Mouse (Mus musculus): ENCODE data around the gene Ubqln1. TPM values are rescaled to one million over a fixed set of nuclear protein-coding genes. Genes with fewer than 3 reads are reported as not detected.

Gene Ubqln1
- polyA plus RNA-seq (2016; fragmentation: Nextera tagmentation; extraction: Ambion mirVana) = 164 and 165 TPM in 2 replicates

DNA sequence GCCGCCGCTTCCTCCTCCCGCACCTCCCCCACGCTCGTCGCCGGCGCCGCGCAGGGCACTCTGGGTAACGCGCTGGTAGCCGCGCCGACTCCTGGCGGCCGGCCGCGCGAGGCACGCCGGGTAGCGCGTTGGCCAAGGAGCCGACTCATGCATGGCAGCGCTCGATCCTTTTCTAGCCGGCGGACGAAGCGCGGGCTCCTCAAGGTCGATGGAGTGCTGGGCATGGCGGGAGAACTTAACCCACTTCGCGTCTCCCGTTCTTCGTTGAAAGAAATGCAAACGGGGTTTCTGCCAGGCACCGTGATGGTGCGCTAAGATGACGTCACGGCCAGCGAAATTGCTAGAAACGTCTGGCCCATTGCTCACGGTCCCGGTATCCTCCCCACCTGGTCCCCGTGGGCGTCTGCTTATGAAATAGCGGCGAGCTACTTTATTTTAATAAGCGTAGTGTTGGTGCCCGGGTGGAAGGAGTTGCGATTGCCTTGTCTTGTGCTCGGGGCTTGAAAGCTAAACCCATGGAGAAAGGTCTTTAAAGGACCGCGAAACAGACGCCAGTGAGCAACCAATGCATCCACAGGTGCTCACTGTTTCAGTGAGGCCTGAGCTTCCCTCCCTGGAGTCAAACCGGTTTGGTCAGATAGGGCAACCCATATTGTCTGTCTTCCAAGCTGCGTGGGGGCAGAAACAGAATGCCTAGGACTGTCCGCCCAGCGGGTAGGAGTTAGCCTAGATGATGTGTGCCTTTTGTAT is at the start of gene Ubqln1:
Gene Ubqln1, minus strand, starts transcription at position 62 of the 750 bp plus-strand sequence.
- Histone ChIP-seq H3K27me3 (no peaks in the 10 kb centered on the region), H3K4me1 (peaks cover 23% of the 10 kb centered on the region), H3K4me3 (peak within 1 kb of the TSS; percentile 88), H3K36me3 (no peaks in the 10 kb centered on the region), H3K9me3 (no peaks in the 10 kb centered on the region), H3K9ac (replicated peaks) (peak within 1 kb of the TSS; percentile 96), H3K4me2 (replicated peaks) (peak within 1 kb of the TSS; percentile 83), H3K27ac (replicated peaks) (peak within 1 kb of the TSS; percentile 84)
- ATAC-seq (ENCODE audit: low FRiP score, low read depth) = peak; percentile 92
- WGBS = 3% methylated on average over 59 of the region's 62 CpGs

DNA sequence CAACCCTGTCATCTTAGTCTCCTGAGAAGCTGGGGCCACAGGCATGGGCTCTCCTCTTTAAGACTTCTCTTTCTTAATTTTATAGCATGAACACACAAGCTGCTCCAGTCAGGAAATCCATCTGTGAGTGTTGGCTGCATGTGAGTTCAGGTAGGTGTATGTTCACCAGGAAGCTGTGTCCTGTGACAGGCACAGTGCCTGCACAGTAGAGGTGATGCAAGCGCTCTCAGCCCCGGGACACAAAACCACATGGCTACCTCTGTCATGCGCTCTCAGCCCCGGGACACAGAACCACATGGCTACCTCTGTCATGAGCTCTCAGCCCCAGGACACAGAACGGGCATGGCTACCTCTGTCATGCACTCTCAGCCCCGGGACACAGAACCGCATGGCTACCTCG is 48.1 kb upstream of the Ubqln1 start:
- Histone ChIP-seq H3K9me3 (no peaks in the 10 kb centered on the region), H3K4me1 (no peaks in the 10 kb centered on the region), H3K4me2 (replicated peaks) (no peak overlapping the region), H3K9ac (replicated peaks) (no peak overlapping the region), H3K27ac (replicated peaks) (no peak overlapping the region), H3K27me3 (no peaks in the 10 kb centered on the region), H3K4me3 (no peak overlapping the region), H3K36me3 (peaks cover 21% of the 10 kb centered on the region)
- no peak for ATAC-seq (ENCODE audit: low FRiP score, low read depth)
- 83% methylated on average over 8 of the region's 8 CpGs for WGBS

DNA sequence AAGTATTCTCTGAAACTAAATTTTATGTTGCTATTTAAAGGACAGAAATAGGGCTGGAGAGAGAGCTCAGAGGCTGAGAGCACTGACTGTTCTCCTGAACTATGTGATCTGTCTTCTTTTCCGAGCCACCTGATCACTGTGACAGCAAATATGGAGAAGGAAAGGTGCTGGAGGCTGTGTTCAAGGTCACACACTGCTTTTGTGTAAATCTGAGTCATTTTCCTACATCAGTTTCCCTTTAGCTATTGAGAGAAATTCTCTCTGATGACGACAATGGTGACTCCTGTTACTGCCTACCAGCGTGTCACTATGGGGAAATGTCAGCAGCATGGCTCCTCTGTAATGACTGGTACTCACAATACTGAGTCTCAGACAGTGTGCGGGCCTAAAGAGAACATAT is 46.2 kb upstream of the Ubqln1 start:
- no peak for ATAC-seq (ENCODE audit: low FRiP score, low read depth)

DNA sequence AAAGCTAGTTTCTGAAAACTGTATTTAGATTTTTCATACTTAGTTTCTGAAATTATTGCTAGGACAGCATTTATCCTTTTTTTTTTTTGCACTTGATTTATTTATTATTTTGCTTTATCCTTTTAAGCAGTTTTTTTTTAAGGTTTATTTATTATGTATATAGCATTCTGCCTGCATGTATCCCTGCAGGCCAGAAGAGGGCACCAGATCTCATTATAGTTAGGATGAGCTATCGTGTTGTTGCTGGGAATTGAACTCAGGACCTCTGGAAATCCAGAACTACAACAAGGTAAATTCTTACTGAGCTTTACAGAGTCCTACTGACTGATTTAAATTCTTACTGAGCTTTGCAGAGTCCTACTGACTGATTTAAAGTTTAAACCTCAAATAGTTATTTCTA is 37.8 kb upstream of the Ubqln1 start:
- no peaks in the 10 kb centered on the region for H3K27me3 ChIP-seq
- no peaks in the 10 kb centered on the region for H3K4me1 ChIP-seq
- no peak overlapping the region for H3K4me2 ChIP-seq (replicated peaks)
- H3K27ac ChIP-seq (replicated peaks) = no peak overlapping the region
- 95% methylated on average over 1 of the region's 1 CpGs for WGBS
- H3K36me3 ChIP-seq = peaks cover 36% of the 10 kb centered on the region
- ATAC-seq (ENCODE audit: low FRiP score, low read depth) = no peak
- no peaks in the 10 kb centered on the region for H3K9me3 ChIP-seq
- H3K9ac ChIP-seq (replicated peaks) = no peak overlapping the region
- no peak overlapping the region for H3K4me3 ChIP-seq

More for the DNA sequence above, 46.2 kb upstream of the Ubqln1 start:
- H3K27ac ChIP-seq (replicated peaks) = no peak overlapping the region
- H3K9ac ChIP-seq (replicated peaks) = no peak overlapping the region
- 90% methylated on average over 4 of the region's 4 CpGs for WGBS
- no peaks in the 10 kb centered on the region for H3K4me1 ChIP-seq
- no peak overlapping the region for H3K4me2 ChIP-seq (replicated peaks)
- H3K27me3 ChIP-seq = no peaks in the 10 kb centered on the region
- H3K4me3 ChIP-seq = no peak overlapping the region
- H3K9me3 ChIP-seq = no peaks in the 10 kb centered on the region
- peaks cover 27% of the 10 kb centered on the region for H3K36me3 ChIP-seq

DNA sequence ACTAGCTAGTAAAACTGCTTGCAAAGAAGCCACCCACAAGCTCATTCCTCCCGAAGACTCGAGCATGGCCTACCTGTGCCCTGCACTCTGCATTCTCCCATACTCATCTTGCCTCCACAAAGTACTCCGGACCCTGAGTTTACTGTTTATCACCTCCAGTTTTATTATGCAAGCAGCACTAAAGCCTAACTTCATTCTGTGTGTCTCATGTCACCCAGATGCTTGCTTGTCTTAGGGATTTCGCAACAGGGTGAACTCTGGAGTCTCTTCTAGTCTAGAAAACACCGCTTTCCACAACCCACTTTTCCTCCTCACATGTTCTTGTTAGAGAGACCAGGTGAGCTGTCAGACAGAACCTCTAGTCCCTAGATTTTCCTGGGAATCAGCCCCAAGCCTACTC is 33.5 kb upstream of the Ubqln1 start:
- peaks cover 23% of the 10 kb centered on the region for H3K36me3 ChIP-seq
- no peaks in the 10 kb centered on the region for H3K27me3 ChIP-seq
- WGBS = 93% methylated on average over 5 of the region's 5 CpGs
- H3K9me3 ChIP-seq = no peaks in the 10 kb centered on the region
- H3K4me1 ChIP-seq = no peaks in the 10 kb centered on the region
- no peak overlapping the region for H3K27ac ChIP-seq (replicated peaks)
- H3K4me2 ChIP-seq (replicated peaks) = no peak overlapping the region
- H3K4me3 ChIP-seq = no peak overlapping the region
- no peak overlapping the region for H3K9ac ChIP-seq (replicated peaks)
- ATAC-seq (ENCODE audit: low FRiP score, low read depth) = no peak

DNA sequence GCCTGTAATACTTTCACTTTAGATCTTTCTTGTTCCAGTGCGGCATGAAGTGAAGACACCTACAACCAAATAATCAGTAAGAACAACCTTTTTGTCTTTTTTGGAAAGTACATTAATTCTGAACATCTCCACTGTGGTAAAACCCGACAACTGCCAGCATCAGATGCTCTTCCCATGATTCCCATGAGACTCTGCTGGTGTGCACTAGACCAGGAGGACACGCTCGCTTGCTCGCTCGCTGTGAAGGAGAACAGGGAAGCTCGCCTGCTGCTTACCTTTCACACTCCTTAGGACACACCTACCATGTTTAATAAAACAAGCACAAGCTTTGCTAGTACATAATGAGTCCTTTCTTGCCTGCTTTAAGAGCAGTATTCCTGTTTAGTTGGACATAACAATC is 21.1 kb upstream of the Ubqln1 start:
- H3K9ac ChIP-seq (replicated peaks) = no peak overlapping the region
- no peaks in the 10 kb centered on the region for H3K9me3 ChIP-seq
- no peak for ATAC-seq (ENCODE audit: low FRiP score, low read depth)
- no peaks in the 10 kb centered on the region for H3K4me1 ChIP-seq
- 90% methylated on average over 7 of the region's 7 CpGs for WGBS
- H3K27ac ChIP-seq (replicated peaks) = no peak overlapping the region
- H3K4me3 ChIP-seq = no peak overlapping the region
- peaks cover 15% of the 10 kb centered on the region for H3K36me3 ChIP-seq
- H3K27me3 ChIP-seq = no peaks in the 10 kb centered on the region
- H3K4me2 ChIP-seq (replicated peaks) = no peak overlapping the region

DNA sequence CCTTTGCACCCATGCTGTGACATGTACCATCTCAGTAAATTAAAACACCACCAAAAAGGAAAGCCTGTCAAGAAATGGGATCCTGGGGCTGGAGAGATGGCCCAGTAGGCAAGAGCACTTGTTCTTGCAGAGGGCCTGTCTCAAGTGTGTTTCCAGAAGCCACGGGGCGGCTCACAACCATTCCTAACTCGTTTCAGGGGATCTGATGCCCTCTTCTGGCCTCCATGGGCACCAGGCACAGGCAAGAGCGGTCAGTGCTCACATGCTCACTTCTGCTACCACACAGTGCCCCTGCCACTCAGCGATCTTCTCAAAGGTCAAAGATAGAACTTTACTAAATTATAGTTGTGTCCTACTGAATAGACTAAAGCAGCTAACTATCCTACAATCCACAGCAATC is 17.2 kb upstream of the Ubqln1 start:
- Histone ChIP-seq H3K4me3 (no peak overlapping the region), H3K27ac (replicated peaks) (no peak overlapping the region), H3K4me1 (no peaks in the 10 kb centered on the region), H3K4me2 (replicated peaks) (no peak overlapping the region), H3K9ac (replicated peaks) (no peak overlapping the region), H3K36me3 (peaks cover 15% of the 10 kb centered on the region), H3K27me3 (no peaks in the 10 kb centered on the region), H3K9me3 (no peaks in the 10 kb centered on the region)
- ATAC-seq (ENCODE audit: low FRiP score, low read depth) = no peak
- WGBS = 47% methylated on average over 5 of the region's 5 CpGs

DNA sequence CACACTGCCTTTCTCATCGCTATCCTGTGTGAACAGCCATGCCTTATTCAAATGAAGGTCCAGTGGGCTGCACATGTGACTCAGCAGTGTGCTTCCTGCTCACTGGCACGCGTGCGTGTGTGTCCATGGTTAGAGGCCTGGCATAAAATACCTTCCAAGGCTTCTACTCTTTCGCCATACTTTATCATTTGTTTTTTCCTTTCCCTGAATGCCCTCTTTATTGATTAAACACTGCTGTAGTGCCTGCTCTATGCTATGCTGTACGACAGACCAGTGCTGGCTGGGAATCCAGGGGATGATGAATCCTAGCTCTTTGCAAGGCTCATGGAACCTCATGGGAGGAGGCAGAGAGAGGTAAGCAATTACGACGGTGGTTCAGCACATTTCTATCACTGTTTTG is 16.6 kb upstream of the Ubqln1 start:
- no peak for ATAC-seq (ENCODE audit: low FRiP score, low read depth)
- Histone ChIP-seq H3K27me3 (no peaks in the 10 kb centered on the region), H3K36me3 (peaks cover 15% of the 10 kb centered on the region), H3K4me3 (no peak overlapping the region), H3K9ac (replicated peaks) (no peak overlapping the region), H3K9me3 (no peaks in the 10 kb centered on the region), H3K4me2 (replicated peaks) (no peak overlapping the region), H3K4me1 (no peaks in the 10 kb centered on the region), H3K27ac (replicated peaks) (no peak overlapping the region)
- WGBS = 89% methylated on average over 8 of the region's 8 CpGs

DNA sequence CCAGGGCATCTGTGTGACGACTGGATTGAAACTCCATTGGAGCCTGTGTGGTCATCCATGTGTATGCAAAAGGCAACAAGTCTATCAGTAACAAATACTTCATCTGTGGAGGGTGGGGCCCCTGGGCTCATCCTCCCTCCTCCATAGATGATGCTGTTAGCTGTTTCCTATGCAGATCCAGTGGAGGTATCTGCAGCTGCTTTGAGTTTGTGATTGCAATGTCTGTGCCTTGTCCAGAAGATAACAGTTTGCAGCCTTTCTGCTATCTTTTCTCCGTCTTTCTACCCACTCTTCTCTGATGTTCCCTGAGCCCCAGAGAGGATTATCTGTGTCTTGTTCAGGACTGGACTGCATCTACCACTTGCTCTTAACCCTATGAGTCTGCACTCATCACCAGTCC is 13.2 kb upstream of the Ubqln1 start:
- no peak for ATAC-seq (ENCODE audit: low FRiP score, low read depth)
- 86% methylated on average over 2 of the region's 2 CpGs for WGBS
- H3K4me2 ChIP-seq (replicated peaks) = no peak overlapping the region

DNA sequence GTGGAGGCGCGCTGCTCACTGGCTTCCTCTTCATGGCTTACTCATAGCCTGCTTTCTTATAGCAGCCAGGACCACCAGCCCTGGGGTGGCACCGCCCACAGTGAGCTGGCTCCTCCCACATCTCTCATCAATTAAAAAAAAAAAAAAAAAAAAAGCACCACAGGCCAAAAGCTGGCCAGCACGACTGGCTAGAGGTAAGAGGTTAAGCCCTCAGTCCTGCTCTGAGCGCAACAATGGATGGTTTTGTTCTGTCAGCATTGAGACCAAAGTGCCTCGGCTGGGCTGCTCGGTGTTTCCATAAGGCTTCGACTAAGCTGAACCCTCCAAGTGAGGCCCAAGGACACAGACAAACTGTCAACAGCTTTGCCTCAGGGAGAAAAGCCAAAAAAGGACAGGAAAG is 10.2 kb upstream of the Ubqln1 start:
- Histone ChIP-seq H3K9me3 (0 out of 2 replicates have a peak, but pooled peaks cover 4% of the 10 kb centered on the region), H3K36me3 (no peaks in the 10 kb centered on the region), H3K9ac (replicated peaks) (no peak overlapping the region), H3K4me3 (no peak overlapping the region), H3K27ac (replicated peaks) (no peak overlapping the region), H3K4me1 (no peaks in the 10 kb centered on the region), H3K4me2 (replicated peaks) (no peak overlapping the region), H3K27me3 (no peaks in the 10 kb centered on the region)
- 53% methylated on average over 8 of the region's 8 CpGs for WGBS
- no peak for ATAC-seq (ENCODE audit: low FRiP score, low read depth)

More for the DNA sequence above, 13.2 kb upstream of the Ubqln1 start:
- Histone ChIP-seq H3K9ac (replicated peaks) (no peak overlapping the region), H3K9me3 (0 out of 2 replicates have a peak, but pooled peaks cover 4% of the 10 kb centered on the region), H3K27ac (replicated peaks) (no peak overlapping the region), H3K4me3 (no peak overlapping the region), H3K36me3 (0 out of 2 replicates have a peak, but pooled peaks cover 5% of the 10 kb centered on the region), H3K27me3 (no peaks in the 10 kb centered on the region), H3K4me1 (no peaks in the 10 kb centered on the region)

DNA sequence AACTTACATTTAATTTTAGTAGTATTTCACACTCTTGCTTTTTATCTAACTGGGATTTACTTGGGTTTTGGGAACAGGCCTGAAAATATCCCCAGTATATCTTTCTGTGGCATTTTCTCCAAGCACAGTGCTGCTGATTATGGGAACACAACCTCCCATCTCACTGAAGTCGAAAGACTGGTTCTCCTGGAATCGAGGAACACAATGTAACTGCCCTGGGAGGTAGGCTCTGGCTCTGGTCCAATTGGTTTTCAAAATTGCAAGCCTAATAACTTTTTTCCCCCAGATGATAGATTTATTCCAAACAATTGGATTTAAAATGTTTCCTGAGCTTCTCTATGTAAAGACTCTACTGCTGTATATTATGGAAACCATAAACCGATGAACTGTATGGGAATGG is 4.8 kb upstream of the Ubqln1 start:
- H3K9me3 ChIP-seq = no peaks in the 10 kb centered on the region
- no peak overlapping the region for H3K4me3 ChIP-seq
- ATAC-seq (ENCODE audit: low FRiP score, low read depth) = no peak
- 91% methylated on average over 3 of the region's 3 CpGs for WGBS
- no peak overlapping the region for H3K27ac ChIP-seq (replicated peaks)
- no peaks in the 10 kb centered on the region for H3K36me3 ChIP-seq
- no peak overlapping the region for H3K9ac ChIP-seq (replicated peaks)
- H3K4me2 ChIP-seq (replicated peaks) = no peak overlapping the region
- no peaks in the 10 kb centered on the region for H3K27me3 ChIP-seq
- no peaks in the 10 kb centered on the region for H3K4me1 ChIP-seq

DNA sequence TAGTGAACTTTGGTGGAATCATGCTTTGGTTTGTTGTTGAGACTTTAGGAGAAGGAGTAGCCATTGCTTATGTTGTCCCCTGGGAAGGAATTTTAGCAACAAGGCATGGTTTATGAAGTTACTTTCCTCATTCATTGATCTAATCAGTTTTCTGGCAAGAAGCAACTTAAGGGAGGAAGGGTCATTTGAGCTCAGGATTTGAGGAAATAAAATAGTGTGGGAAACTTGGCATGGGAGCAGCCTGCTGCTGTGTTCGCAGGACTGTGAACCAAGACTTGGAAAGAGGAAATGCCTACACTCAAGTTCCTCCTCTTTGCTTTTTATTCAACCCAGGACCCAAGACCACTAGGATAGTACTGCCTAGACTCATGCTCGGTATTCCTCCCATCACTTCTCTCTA is 2.1 kb upstream of the Ubqln1 start:
- H3K4me1 ChIP-seq = peaks cover 17% of the 10 kb centered on the region
- no peak overlapping the region for H3K27ac ChIP-seq (replicated peaks)
- no peaks in the 10 kb centered on the region for H3K9me3 ChIP-seq
- 93% methylated on average over 2 of the region's 2 CpGs for WGBS
- H3K27me3 ChIP-seq = no peaks in the 10 kb centered on the region
- H3K4me2 ChIP-seq (replicated peaks) = no peak overlapping the region
- no peak overlapping the region for H3K9ac ChIP-seq (replicated peaks)
- H3K4me3 ChIP-seq = no peak overlapping the region
- H3K36me3 ChIP-seq = no peaks in the 10 kb centered on the region
- no peak for ATAC-seq (ENCODE audit: low FRiP score, low read depth)

DNA sequence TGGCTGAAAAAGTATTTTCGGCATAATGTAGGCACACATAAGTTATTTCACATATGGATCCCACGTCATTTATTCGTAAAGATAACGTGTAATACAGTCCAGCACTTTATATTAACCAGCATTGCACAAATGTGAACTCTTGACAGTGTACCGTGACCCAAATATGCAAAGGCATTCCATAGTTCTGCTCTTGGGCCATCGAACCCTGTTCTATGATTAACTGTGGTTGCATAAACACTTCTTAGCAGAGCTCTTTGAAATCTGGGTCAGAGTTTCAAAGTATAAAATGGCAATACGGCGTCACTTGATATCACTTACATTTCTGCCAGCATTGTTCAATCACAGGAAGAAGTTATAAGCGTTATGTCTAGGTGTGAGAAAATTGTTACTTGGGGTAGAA is 942 bp upstream of the Ubqln1 start:
- H3K9ac ChIP-seq (replicated peaks) = no peak overlapping the region
- WGBS = 93% methylated on average over 9 of the region's 9 CpGs
- H3K36me3 ChIP-seq = no peaks in the 10 kb centered on the region
- peaks cover 23% of the 10 kb centered on the region for H3K4me1 ChIP-seq
- H3K27me3 ChIP-seq = no peaks in the 10 kb centered on the region
- no peaks in the 10 kb centered on the region for H3K9me3 ChIP-seq
- peak overlapping the region; percentile 83 for H3K4me2 ChIP-seq (replicated peaks)
- no peak overlapping the region for H3K27ac ChIP-seq (replicated peaks)
- ATAC-seq (ENCODE audit: low FRiP score, low read depth) = no peak
- peak overlapping the region; percentile 88 for H3K4me3 ChIP-seq

Data from midbrain, embryonic 12.5 days (tissue).